Mouse (Mus musculus) CH12F3 (cell line): Measurements from ENCODE around the gene Rars2.

ENCODE experiments used
- in situ Hi-C: fragments of 300-500 bp; cut with MboI; formaldehyde crosslinking; loops from 2 replicates; pipeline ENCODE4 v1.14.3; 2020; ENCODE audit warnings: low sequenced_read_pairs

Gene Rars2

DNA sequence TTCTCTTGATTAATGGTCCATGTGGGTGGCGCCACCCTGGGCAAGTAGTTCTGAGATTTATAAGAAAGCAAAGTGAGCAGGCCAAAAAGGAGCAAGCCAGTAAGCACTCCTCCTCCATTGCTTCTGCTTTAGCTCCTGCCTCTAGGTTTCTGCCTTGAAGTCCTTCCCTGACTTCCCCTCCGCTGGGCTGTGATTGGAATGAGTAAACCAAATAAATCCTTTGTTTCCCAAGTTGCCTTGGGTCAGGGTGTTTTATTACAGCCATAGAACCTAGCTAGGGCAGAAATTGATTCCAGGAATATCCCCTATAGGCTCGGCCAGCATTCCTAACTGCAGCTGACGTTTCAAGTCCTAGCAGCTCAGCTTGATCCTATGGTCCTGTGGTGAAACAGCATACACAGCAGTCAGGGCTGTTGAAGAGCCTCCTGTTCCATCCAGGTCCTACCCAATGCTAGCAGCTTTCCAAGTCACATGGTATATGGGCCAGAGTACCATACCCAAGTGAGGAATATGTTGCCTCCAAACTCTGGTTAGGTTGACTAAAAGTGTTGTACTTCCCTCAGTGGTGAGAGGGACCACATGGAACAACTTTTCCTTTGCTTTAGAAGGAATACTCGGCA lies 25.1 kb downstream of the Rars2 start:
- in situ Hi-C loops: no loop called here

DNA sequence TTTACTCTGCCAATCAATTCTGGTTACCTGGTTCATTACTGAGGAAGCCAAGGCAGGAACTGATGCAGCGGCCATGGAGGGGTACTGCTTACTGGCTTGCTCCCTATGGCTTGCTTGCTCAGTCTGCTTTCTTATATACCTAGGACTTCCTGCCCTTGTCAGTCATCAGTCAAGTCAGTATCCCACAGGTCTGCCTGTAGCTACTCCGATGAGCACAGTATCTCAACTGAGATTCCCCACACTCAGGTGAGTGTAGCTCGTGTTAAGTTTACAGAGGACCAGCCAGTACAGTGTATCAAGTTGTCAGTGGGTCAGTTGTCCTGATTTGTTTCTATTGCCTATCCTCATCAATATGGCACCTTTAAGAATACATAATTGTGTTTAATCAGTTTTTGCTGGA lies 26.0 kb downstream of the Rars2 start:
- in situ Hi-C loops: no loop called here

DNA sequence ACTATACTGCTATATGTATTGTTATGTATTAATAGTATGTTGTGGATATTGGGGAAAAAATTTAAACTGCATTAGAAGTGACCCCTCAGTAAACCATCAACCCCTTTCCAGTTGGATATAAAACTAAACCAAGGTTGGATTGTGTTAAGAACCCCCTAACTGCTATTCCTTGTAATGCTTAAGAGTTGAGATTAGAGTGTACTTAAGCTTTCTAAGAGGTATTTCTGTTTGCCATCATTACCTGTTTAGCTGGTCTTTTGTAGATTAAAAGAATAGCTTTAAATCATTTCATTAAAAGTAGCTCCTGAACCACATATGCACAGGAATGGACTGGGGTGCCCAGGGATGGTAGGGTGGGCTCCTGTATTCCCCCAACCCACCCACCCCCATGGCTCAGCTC lies 30.0 kb downstream of the Rars2 start:
- in situ Hi-C loops: no loop called here

DNA sequence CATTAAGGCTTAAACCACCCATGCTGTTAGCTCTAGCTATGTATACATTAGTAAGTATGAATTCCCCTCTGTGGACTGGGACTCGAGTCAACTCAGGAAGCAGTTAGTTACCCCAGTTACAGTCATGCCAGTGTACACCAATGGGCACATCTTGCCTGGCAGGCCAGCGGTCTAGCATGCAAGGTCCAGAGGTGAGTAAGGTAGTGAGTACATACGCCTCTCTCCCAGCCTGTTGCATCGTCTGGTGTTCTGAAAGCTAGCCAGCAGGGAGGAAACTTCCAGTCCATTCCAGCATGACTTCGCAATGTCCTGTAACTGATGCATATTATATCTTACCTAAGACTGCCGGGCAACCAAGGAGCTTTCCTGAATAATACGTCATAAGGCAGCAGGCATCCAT lies 38.4 kb downstream of the Rars2 start:
- in situ Hi-C loops: no loop called here

DNA sequence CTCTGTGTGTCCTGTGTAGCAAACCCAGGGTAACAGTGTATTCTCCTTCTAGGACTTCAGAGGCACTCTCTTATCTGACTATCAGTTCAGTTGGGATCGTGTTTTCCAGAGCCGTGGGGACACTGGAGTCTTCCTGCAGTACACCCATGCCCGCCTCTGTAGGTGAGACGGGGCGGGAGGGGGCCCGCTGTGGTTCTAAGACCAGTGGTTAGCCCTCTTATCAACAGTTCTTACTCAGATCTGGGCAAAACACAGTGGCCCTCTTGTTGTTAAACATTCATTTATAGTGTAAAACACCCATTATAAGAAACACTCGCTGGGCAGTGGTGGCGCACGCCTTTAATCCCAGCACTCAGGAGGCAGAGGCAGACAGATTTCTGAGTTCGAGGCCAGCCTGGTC lies 41.3 kb downstream of the Rars2 start:
- in situ Hi-C loops: no loop called here

DNA sequence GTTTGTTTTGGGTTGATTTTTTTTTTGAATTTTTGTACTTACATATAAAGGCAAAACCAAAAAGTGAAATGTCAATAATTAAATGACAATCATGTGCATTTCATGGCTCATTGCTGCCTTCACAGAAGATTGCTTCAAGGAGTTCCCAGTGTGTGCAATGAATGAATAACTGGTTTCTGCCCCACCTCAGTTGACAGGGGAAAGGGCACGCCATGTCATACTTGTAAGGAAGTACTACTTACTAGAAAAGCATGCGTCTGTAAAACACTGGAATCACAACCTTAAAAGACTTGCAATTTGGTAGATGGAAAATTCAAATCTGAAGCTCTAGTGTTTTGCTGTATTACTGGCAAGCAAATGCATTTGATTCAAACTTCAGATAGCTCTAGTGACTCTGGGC lies 44.3 kb downstream of the Rars2 start:
- in situ Hi-C loops: no loop called here

DNA sequence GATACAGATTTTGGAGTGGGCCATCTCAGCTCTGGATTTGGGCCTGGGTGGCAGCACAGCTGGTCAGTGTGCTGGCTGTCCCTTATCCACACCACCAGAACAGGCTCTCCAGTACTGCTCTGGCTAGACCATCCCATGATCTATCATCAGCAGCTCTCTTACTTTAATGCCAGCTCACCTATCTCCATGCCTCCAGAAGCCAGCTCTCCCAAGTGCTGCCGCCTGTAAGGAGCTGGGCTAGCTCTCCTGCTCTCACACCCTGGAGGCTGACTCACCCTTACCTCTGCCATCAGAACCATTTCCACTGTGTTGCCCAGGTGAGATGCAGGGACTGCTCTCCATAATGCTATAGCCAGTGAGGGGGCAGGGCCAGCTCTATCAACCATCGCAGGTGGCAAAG lies 46.8 kb downstream of the Rars2 start:
- in situ Hi-C loops: no loop called here

DNA sequence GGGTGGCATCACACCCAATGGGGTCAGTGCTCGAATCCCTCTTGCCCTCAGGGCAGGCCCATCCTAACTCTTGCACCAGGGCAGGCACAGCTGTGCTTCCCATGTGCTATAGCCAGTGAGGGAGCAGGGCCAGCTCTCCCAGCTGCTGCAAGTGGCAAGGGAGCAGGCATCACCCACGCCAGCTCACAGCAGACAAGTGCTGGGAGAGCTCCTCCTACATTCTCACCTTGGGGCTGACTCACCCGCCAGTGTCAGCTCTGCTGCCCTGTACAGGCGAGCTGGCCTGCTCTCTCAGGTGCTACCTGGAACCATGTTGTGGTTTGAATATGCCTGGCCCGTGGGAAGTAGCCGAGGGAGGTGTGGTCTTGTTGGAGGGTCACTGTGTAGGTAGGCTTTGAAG lies 47.2 kb downstream of the Rars2 start:
- in situ Hi-C loops: no loop called here

DNA sequence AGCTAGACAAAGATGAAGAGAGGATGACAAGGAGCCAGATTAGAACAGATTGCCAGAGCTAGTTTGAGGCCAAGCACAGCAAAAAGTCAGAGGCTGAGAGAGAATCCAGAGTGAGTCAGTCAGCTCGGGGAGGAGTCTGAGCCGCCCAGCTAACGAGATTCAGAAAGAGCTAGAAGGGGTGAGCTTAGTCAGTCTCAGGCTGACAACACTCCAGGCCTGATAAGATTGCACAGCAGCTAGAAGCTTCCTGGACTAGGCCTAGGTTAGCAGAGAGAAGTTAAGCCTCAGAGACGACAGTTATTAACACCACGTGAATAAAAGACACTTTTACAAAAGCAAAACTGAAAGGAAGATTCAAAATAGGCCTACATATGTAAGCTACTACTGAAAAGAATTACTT lies 53.2 kb downstream of the Rars2 start:
- in situ Hi-C loops: no loop called here

DNA sequence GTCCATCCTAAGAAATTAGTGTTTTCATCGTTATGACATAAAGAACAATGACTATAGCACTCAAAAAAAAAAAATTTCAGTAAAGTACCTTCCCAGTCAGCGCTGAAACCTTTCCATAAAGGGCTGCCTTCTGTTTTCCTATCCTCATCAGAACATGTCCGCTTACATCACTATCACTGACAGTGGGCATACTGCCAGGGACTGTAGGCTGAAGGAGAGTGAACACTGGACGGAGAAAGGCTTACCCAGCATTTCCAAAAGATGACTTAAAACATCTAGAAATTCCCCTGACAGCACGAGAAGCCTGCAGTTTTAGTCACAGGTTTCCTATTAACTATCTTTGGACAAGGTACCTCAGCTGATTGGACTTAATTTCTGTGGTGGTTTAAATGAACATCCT lies 59.0 kb downstream of the Rars2 start:
- in situ Hi-C loops: no loop called here

DNA sequence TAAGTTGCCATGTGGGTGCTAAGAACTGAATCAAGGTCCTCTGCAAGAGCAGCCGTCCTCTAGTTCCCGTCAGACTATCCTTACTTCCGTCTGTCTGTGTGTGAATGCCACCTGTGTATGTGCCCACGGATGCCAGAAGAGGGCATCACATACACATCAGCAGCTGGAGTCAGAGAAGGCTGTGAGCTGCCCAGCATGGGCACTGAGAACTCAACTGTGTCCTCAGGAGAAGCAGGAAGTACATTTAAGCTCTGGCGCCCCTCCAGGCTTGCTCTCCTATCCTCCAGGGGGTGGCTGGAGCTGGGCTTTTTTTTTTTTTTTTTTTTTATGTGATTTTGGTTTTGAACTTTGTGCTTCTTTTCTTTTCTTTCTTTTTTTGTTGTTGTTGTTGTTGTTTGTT lies 65.8 kb downstream of the Rars2 start:
- in situ Hi-C loops: no loop called here

DNA sequence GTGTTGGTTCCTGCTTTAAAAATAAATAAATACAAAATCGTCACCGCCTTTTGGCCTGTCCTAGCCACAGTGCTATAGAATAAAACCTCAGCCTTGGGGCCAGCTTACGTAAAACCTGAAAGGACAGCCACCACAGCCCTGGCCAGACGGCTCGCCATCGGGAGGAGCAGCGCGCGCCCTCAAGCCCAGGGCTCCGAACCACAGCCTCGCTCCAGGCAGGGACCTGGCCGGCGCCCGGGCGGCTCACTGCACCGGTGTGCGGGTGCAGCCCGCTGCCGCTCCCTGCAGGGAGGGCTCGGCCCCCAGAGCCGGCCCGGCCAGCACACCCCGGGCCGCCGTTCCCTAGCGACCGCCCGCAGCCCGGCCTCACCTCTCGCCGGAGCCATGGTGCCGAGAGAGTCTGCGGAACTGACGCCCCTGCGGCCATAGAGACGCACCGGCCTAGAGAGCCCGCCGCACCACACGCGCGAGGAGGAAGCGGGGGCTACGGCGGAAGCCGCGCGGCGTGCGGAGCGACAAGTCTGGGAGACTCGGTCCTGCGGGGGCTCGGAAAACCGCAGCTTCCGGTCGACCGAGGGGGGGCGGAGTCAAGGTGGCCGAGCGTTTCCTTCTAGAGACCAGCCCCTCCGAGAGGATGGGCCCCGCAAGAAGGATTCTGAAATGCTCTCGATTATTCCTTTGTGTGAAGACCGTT lies 72.3 kb downstream of the Rars2 start, which contains the start of gene Slc35a1:
TSS of gene Slc35a1 (minus strand) at position 565 of the 694 bp plus-strand sequence.
- in situ Hi-C loops: no loop called here

DNA sequence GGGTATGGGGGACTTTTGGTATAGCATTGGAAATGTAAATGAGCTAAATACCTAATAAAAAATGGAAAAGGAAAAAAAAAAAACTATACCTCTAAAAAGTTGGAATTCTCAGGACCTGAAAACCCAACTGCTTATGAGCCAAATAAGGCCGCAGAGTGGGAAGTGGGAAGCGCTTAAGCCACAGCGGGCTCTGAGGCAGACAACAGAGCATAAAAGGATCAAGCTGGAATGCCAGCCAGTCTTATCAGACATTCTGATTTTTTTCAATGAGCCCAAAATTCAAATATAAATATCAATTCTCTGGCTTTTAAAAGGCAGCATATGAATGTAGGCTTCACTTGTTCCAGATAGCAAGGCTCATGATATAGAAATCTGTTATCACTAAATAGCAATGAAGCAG lies 73.3 kb downstream of the Rars2 start:
- in situ Hi-C loops: no loop called here

DNA sequence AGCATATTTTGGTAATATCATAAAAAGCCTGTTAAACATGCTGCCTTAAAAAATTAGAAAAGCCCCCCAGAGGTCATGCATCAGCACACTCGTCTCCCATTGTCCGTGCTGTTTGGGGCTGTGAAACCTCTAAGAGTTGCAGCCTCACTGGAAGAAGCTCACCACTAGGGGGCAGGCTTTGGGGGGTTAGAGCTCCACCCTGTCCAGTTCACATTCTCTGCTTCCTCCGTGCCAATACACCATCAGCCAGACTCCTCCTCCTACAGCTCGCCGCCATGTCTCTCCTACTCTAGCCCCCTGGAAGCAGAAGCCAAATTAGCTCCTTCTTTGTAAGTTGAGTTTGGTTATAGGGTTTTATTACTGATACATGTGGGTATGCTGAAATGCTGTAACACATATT lies 86.8 kb downstream of the Rars2 start:
- in situ Hi-C loops: no loop called here

DNA sequence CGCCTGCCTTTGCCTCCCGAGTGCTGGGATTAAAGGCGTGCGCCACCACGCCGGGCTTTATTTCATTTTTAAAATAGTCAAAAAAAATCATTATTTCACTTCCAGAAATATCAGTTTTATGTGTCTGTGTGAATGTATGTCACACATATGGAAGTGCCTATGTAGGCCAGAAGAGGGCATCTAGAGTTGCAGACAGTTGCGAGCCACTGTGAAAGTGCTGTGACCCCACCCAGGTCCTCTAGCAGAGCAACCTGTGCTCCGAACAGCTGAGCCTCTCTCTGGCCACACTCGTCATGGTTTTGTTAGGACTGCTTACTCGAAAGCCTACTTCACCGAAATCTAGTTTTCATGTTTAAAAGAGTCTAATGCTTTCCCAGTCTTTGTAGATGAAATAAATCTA lies 87.5 kb downstream of the Rars2 start:
- in situ Hi-C loops: no loop called here

DNA sequence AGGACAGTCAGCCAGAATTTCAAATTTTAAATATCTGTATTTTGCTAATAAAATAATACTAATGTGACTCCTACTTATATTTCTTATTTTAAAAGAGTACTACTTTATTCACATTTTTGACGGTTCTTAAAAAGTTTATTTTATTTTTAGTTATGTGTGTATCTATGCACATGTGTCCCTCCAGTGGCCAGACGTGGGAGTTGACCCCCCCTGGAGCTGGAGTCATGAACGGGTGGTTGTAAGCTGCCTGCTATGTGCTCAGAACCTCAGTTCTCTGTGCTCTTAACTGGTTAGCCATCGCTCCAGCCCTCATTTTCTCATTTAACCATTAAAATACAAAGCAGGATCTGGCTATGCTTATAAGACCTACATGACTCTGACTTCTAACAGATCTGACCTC lies 88.3 kb downstream of the Rars2 start:
- in situ Hi-C loops: no loop called here

DNA sequence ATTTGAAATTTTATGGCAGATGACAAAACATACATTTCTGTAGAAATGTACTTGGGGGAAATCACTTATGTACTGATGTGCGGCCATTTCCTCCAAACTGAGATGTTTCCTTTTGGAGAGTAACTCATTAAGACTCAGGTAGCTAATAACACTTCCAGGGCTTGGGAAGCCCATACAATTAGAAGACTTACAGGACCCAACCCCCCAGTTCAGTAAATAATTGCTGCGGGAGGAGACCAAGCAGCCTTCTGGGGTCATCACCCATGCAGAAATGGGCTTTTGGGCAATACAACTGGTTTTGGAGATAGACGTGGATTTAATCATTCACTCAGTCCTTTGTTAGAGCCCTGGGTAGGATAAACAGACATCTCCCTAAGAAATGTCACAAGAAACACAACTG lies 92.5 kb downstream of the Rars2 start:
- in situ Hi-C loops: no loop called here

DNA sequence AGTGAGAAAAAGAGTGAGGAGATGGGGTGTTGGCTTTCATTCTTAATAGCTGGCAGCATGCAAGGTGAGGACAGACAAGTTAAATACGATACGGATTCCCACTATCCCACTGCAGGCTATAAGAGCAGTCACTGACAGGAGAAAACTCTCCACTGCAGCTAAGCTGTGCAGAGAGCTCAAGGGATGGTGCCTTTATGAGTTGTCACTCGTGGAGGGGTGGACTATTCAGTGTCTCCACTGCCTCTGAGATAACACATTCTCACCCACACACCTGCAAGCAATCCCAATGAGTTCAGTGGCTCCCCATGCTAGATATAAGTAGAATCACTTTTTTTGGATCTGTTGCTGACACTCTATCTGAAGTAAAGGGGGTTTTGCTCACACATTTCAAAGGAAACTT lies 93.4 kb downstream of the Rars2 start:
- in situ Hi-C loops: no loop called here
